Mouse (Mus musculus): Measurements from ENCODE around the gene Dis3l2. TPM values are rescaled to one million over a fixed set of nuclear protein-coding genes. Genes with fewer than 3 reads are reported as not detected.

The Dis3l2 gene
- total and polyA plus RNA-seq, 2 experiments from 2014 or later, result 33.3 to 45.7 TPM

GRCm38 (mm10) chr1:86834988-86835387, 131.4 kb downstream of the Dis3l2 start:
- 94% methylated on average over 2 of the region's 2 CpGs for WGBS
- Histone ChIP-seq H3K4me2 (ENCODE audit: low read depth, low read length, poor library complexity, severe bottlenecking) (no peak overlapping the region), H3K9me3 (ENCODE audit: low read length) (no peaks in the 10 kb centered on the region), H3K27me3 (ENCODE audit: insufficient read depth, low read length) (no peaks in the 10 kb centered on the region), H3K9ac (replicated peaks; ENCODE audit: low read length, poor library complexity, severe bottlenecking) (no peak overlapping the region), H3K27ac (ENCODE audit: low read depth, low read length) (no peak overlapping the region; the same call in 1 of the 2 replicates), H3K36me3 (ENCODE audit: insufficient read depth, low read length) (no peaks in the 10 kb centered on the region), H3K4me1 (ENCODE audit: insufficient read depth, low read length) (no peaks in the 10 kb centered on the region), H3K4me3 (ENCODE audit: low read depth, low read length) (no peak overlapping the region)
- no peak for TF ChIP-seq CTCF (IDR thresholded peaks at IDR 0.05)
- ATAC-seq (ENCODE audit: low FRiP score) (no peak), DNase-seq (ENCODE audit: low spot score) (no peak)

- no peaks in the 10 kb centered on the region for H3K27me3 ChIP-seq (ENCODE audit: insufficient read depth, low read length)
- peaks cover 5% of the 10 kb centered on the region for H3K36me3 ChIP-seq (ENCODE audit: insufficient read depth, low read length)
- no peak for DNase-seq (ENCODE audit: low spot score)
- WGBS, result 95% methylated on average over 2 of the region's 2 CpGs
- no peak overlapping the region for H3K4me2 ChIP-seq (ENCODE audit: low read depth, low read length, poor library complexity, severe bottlenecking)
- no peak for TF ChIP-seq CTCF (IDR thresholded peaks at IDR 0.05)
- no peaks in the 10 kb centered on the region for H3K4me1 ChIP-seq (ENCODE audit: insufficient read depth, low read length)
- no peaks in the 10 kb centered on the region for H3K9me3 ChIP-seq (ENCODE audit: low read length)
- H3K4me3 ChIP-seq (ENCODE audit: low read depth, low read length), result no peak overlapping the region
- H3K9ac ChIP-seq (replicated peaks; ENCODE audit: low read length, poor library complexity, severe bottlenecking), result no peak overlapping the region
- no peak for ATAC-seq (ENCODE audit: low FRiP score)
- H3K27ac ChIP-seq (ENCODE audit: low read depth, low read length), result no peak overlapping the region
These were observed 147.1 kb downstream of the Dis3l2 start for GRCm38 (mm10) chr1:86850754-86851153.

- Histone ChIP-seq H3K4me1 (ENCODE audit: insufficient read depth, low read length) (no peaks in the 10 kb centered on the region), H3K9me3 (ENCODE audit: low read length) (no peaks in the 10 kb centered on the region), H3K4me2 (ENCODE audit: low read depth, low read length, poor library complexity, severe bottlenecking) (no peak overlapping the region), H3K4me3 (ENCODE audit: low read depth, low read length) (no peak overlapping the region), H3K27me3 (ENCODE audit: insufficient read depth, low read length) (no peaks in the 10 kb centered on the region), H3K27ac (ENCODE audit: low read depth, low read length) (no peak overlapping the region), H3K9ac (replicated peaks; ENCODE audit: low read length, poor library complexity, severe bottlenecking) (no peak overlapping the region), H3K36me3 (ENCODE audit: insufficient read depth, low read length) (peaks cover 5% of the 10 kb centered on the region)
- no peak for DNase-seq (ENCODE audit: low spot score)
- no peak for ATAC-seq (ENCODE audit: low FRiP score)
- no peak for TF ChIP-seq CTCF (IDR thresholded peaks at IDR 0.05)
- WGBS, result 71% methylated on average over 1 of the region's 1 CpGs
These were observed 155.3 kb downstream of the Dis3l2 start for GRCm38 (mm10) chr1:86858876-86859275.

- no peak overlapping the region for H3K27ac ChIP-seq (ENCODE audit: low read depth, low read length)
- no peak overlapping the region for H3K4me2 ChIP-seq (ENCODE audit: low read depth, low read length, poor library complexity, severe bottlenecking)
- peaks cover 4% of the 10 kb centered on the region for H3K36me3 ChIP-seq (ENCODE audit: insufficient read depth, low read length)
- H3K4me3 ChIP-seq (ENCODE audit: low read depth, low read length), result no peak overlapping the region
- H3K9ac ChIP-seq (replicated peaks; ENCODE audit: low read length, poor library complexity, severe bottlenecking), result no peak overlapping the region
- no peaks in the 10 kb centered on the region for H3K9me3 ChIP-seq (ENCODE audit: low read length)
- TF ChIP-seq CTCF (IDR thresholded peaks at IDR 0.05), result no peak
- ATAC-seq (ENCODE audit: low FRiP score) (no peak), DNase-seq (ENCODE audit: low spot score) (no peak)
- H3K4me1 ChIP-seq (ENCODE audit: insufficient read depth, low read length), result no peaks in the 10 kb centered on the region
- no peaks in the 10 kb centered on the region for H3K27me3 ChIP-seq (ENCODE audit: insufficient read depth, low read length)
- WGBS, result 51% methylated on average over 1 of the region's 1 CpGs
These were observed 155.8 kb downstream of the Dis3l2 start for GRCm38 (mm10) chr1:86859371-86859770.

GRCm38 (mm10) chr1:86873745-86874144, 170.1 kb downstream of the Dis3l2 start:
- DNase-seq (ENCODE audit: low spot score), result peak; percentile 5
- H3K4me3 ChIP-seq (ENCODE audit: low read depth, low read length), result no peak overlapping the region
- no peak overlapping the region for H3K9ac ChIP-seq (replicated peaks; ENCODE audit: low read length, poor library complexity, severe bottlenecking)
- peaks cover 4% of the 10 kb centered on the region; the same call in 1 of the 2 replicates for H3K36me3 ChIP-seq (ENCODE audit: insufficient read depth, low read length)
- H3K4me2 ChIP-seq (ENCODE audit: low read depth, low read length, poor library complexity, severe bottlenecking), result no peak overlapping the region
- H3K4me1 ChIP-seq (ENCODE audit: insufficient read depth, low read length), result no peaks in the 10 kb centered on the region
- no peak for ATAC-seq (ENCODE audit: low FRiP score)
- no peaks in the 10 kb centered on the region for H3K27me3 ChIP-seq (ENCODE audit: insufficient read depth, low read length)
- TF ChIP-seq CTCF (IDR thresholded peaks at IDR 0.05), result no peak
- H3K9me3 ChIP-seq (ENCODE audit: low read length), result no peaks in the 10 kb centered on the region
- WGBS, result 82% methylated on average over 2 of the region's 2 CpGs
- no peak overlapping the region for H3K27ac ChIP-seq (ENCODE audit: low read depth, low read length)

GRCm38 (mm10) chr1:86878743-86879142, 175.1 kb downstream of the Dis3l2 start:
- H3K27me3 ChIP-seq (ENCODE audit: insufficient read depth, low read length), result no peaks in the 10 kb centered on the region
- H3K4me3 ChIP-seq (ENCODE audit: low read depth, low read length), result no peak overlapping the region
- H3K9me3 ChIP-seq (ENCODE audit: low read length), result no peaks in the 10 kb centered on the region
- peaks cover 4% of the 10 kb centered on the region; the same call in 1 of the 2 replicates for H3K36me3 ChIP-seq (ENCODE audit: insufficient read depth, low read length)
- no peak overlapping the region for H3K27ac ChIP-seq (ENCODE audit: low read depth, low read length)
- H3K9ac ChIP-seq (replicated peaks; ENCODE audit: low read length, poor library complexity, severe bottlenecking), result no peak overlapping the region
- no peak for TF ChIP-seq CTCF (IDR thresholded peaks at IDR 0.05)
- DNase-seq (ENCODE audit: low spot score) (no peak), ATAC-seq (ENCODE audit: low FRiP score) (no peak)
- H3K4me2 ChIP-seq (ENCODE audit: low read depth, low read length, poor library complexity, severe bottlenecking), result no peak overlapping the region
- H3K4me1 ChIP-seq (ENCODE audit: insufficient read depth, low read length), result no peaks in the 10 kb centered on the region
